Mouse (Mus musculus) embryonic facial prominence, embryonic 11.5 days (tissue): Measurements from ENCODE around the gene Gxylt1. TPM values are rescaled to one million over a fixed set of nuclear protein-coding genes. Genes with fewer than 3 reads are reported as not detected.

ENCODE experiments used
- ATAC-seq: fragments of 200-750 bp; cut with Nextera tagmentation; replicated peaks from 2 replicates; pipeline ENCODE4 v1.8.0; 2017; ENCODE audit warnings: low read depth; ENCODE audit not compliant: insufficient number of reproducible peaks, low FRiP score, low TSS enrichment
- DNase-seq: peaks from one replicate; pipeline ENCODE4 v3.0.0-alpha.2; 2015; ENCODE audit warnings: low spot score
- H3K27ac ChIP-seq: fragments of 300-500 bp; sonication (generic); replicated peaks from 2 replicates; pipeline ENCODE4 v1.5.1; 2014; ENCODE audit warnings: mild to moderate bottlenecking, low read depth, low read length, control low read depth
- H3K27me3 ChIP-seq: fragments of 300-500 bp; sonication (generic); 2 replicates; pipeline ENCODE4 v1.6.1; 2014; ENCODE audit warnings: mild to moderate bottlenecking, low read length, moderate library complexity, mixed read lengths; ENCODE audit not compliant: control insufficient read depth, insufficient read depth
- H3K36me3 ChIP-seq: fragments of 300-500 bp; sonication (generic); replicated peaks from 2 replicates; pipeline ENCODE4 v1.6.1; 2014; ENCODE audit warnings: low read depth, mild to moderate bottlenecking, low read length, moderate library complexity, mixed read lengths; ENCODE audit not compliant: control insufficient read depth, insufficient read depth
- H3K4me1 ChIP-seq: fragments of 300-500 bp; sonication (generic); 2 replicates; pipeline ENCODE4 v1.6.1; 2014; ENCODE audit warnings: low read length, mixed read lengths; ENCODE audit not compliant: control insufficient read depth, insufficient read depth
- H3K4me2 ChIP-seq: fragments of 300-500 bp; sonication (generic); 2 replicates; pipeline ENCODE4 v1.6.1; 2014; ENCODE audit warnings: low read depth, mild to moderate bottlenecking, control low read depth, low read length, moderate library complexity
- H3K4me3 ChIP-seq: fragments of 300-500 bp; sonication (generic); 2 replicates; pipeline ENCODE4 v1.5.1; 2014; ENCODE audit warnings: low read depth, low read length, control low read depth
- H3K9ac ChIP-seq: fragments of 300-500 bp; sonication (generic); replicated peaks from 2 replicates; pipeline ENCODE4 v1.6.1; 2014; ENCODE audit warnings: mild to moderate bottlenecking, control low read depth, low read length
- H3K9me3 ChIP-seq: fragments of 300-500 bp; sonication (generic); replicated peaks from 2 replicates; pipeline ENCODE4 v1.6.1; 2016; ENCODE audit warnings: mild to moderate bottlenecking, low read length, inconsistent platforms, mixed read lengths; ENCODE audit not compliant: control insufficient read depth
- WGBS: fragments of 180-500 bp; shearing (Covaris S2); extraction: QIAGEN DNeasy Blood & Tissue Kit; methylation state at CpG from one replicate; pipeline ENCODE4 v1.1.7; 2014; 5-methylcytosine and 5-hydroxymethylcytosine counted together
- polyA plus RNA-seq: library from polyadenylated mRNA; unstranded; fragments of >200 nt; fragmentation: Nextera tagmentation; extraction: Ambion mirVana; gene quantifications from 2 replicates; pipeline ENCODE4 v1.2.1, GENCODE M21; 2014

Gxylt1 gene
- polyA plus RNA-seq, 1 experiment from 2014 or later = 22.3 TPM

- ATAC-seq (no peak), DNase-seq (no peak)
- Histone ChIP-seq H3K4me3 (no peak overlapping the region), H3K36me3 (no peaks in the 10 kb centered on the region), H3K4me1 (no peaks in the 10 kb centered on the region), H3K27me3 (no peaks in the 10 kb centered on the region), H3K9me3 (no peaks in the 10 kb centered on the region), H3K9ac (no peak overlapping the region), H3K4me2 (no peak overlapping the region), H3K27ac (no peak overlapping the region)
- 81% methylated on average over 12 of the region's 12 CpGs for WGBS
Measured at GRCm38 (mm10) chr15:93191387-93192145, 83.4 kb downstream of the Gxylt1 start.

Other genes with a start within 250 kb of the Gxylt1 start
- gene Yaf2, start 61.8 kb upstream of the Gxylt1 start, polyA plus RNA-seq = 98.9 and 107 TPM in 2 replicates
- 164 and 176 TPM in 2 replicates for gene Zcrb1, start 123.2 kb upstream of the Gxylt1 start, polyA plus RNA-seq
- 57.1 and 59.0 TPM in 2 replicates for gene Pphln1, start 123.2 kb upstream of the Gxylt1 start, polyA plus RNA-seq